Mouse (Mus musculus): ENCODE measurements around the gene Arhgap21. TPM values are rescaled to one million over a fixed set of nuclear protein-coding genes. Genes with fewer than 3 reads are reported as not detected.
A peak's percentile ranks its signal among the peaks of the same experiment; 100 is the strongest.

Arhgap21 gene
- polyA plus RNA-seq, 1 experiment: 5.1 TPM

- H3K36me3 ChIP-seq (ENCODE audit: control insufficient read depth): peaks cover 32% of the 10 kb centered on the region
- H3K27me3 ChIP-seq (ENCODE audit: control insufficient read depth): no peaks in the 10 kb centered on the region
- H3K9me3 ChIP-seq (ENCODE audit: control insufficient read depth, low read length): no peaks in the 10 kb centered on the region
- TF ChIP-seq TAL1 (IDR thresholded peaks at IDR 0.05; ENCODE audit: low read length) (no peak), GATA1 (IDR thresholded peaks at IDR 0.05; ENCODE audit: low read length) (no peak)
- H3K4me3 ChIP-seq (replicated peaks): peak overlapping the region; percentile 95
- H3K4me1 ChIP-seq (ENCODE audit: control insufficient read depth): peaks cover 63% of the 10 kb centered on the region
Observed at GRCm38 (mm10) chr2:20967646-20968351, 882 bp downstream of the Arhgap21 start.

GRCm38 (mm10) chr2:20967101-20967645 lies 1.5 kb downstream of the Arhgap21 start:
- H3K4me1 ChIP-seq (ENCODE audit: control insufficient read depth): peaks cover 70% of the 10 kb centered on the region
- peaks cover 38% of the 10 kb centered on the region for H3K36me3 ChIP-seq (ENCODE audit: control insufficient read depth)
- TF ChIP-seq GATA1 (IDR thresholded peaks at IDR 0.05; ENCODE audit: low read length) (no peak), TAL1 (IDR thresholded peaks at IDR 0.05; ENCODE audit: low read length) (no peak)
- peak overlapping the region; percentile 95 for H3K4me3 ChIP-seq (replicated peaks)
- H3K27me3 ChIP-seq (ENCODE audit: control insufficient read depth): no peaks in the 10 kb centered on the region
- H3K9me3 ChIP-seq (ENCODE audit: control insufficient read depth, low read length): no peaks in the 10 kb centered on the region

GRCm38 (mm10) chr2:20966176-20967100 lies 2.2 kb downstream of the Arhgap21 start:
- TF ChIP-seq TAL1 (IDR thresholded peaks at IDR 0.05; ENCODE audit: low read length): no peak
- TF ChIP-seq GATA1 (IDR thresholded peaks at IDR 0.05; ENCODE audit: low read length): no peak
- H3K4me1 ChIP-seq (ENCODE audit: control insufficient read depth): peaks cover 71% of the 10 kb centered on the region
- no peaks in the 10 kb centered on the region for H3K9me3 ChIP-seq (ENCODE audit: control insufficient read depth, low read length)
- H3K4me3 ChIP-seq (replicated peaks): peak overlapping the region; percentile 95
- H3K27me3 ChIP-seq (ENCODE audit: control insufficient read depth): no peaks in the 10 kb centered on the region
- peaks cover 44% of the 10 kb centered on the region for H3K36me3 ChIP-seq (ENCODE audit: control insufficient read depth)

- H3K4me1 ChIP-seq (ENCODE audit: control insufficient read depth): peaks cover 73% of the 10 kb centered on the region
- H3K9me3 ChIP-seq (ENCODE audit: control insufficient read depth, low read length): no peaks in the 10 kb centered on the region
Observed at GRCm38 (mm10) chr2:20965361-20965760, 3.3 kb downstream of the Arhgap21 start.

GRCm38 (mm10) chr2:20964461-20964860 lies 4.2 kb downstream of the Arhgap21 start:
- Histone ChIP-seq H3K27me3 (ENCODE audit: control insufficient read depth) (no peaks in the 10 kb centered on the region), H3K4me1 (ENCODE audit: control insufficient read depth) (peaks cover 72% of the 10 kb centered on the region), H3K9me3 (ENCODE audit: control insufficient read depth, low read length) (no peaks in the 10 kb centered on the region), H3K4me3 (replicated peaks) (peak overlapping the region; percentile 45), H3K36me3 (ENCODE audit: control insufficient read depth) (peaks cover 62% of the 10 kb centered on the region)
- TF ChIP-seq TAL1 (IDR thresholded peaks at IDR 0.05; ENCODE audit: low read length) (no peak), GATA1 (IDR thresholded peaks at IDR 0.05; ENCODE audit: low read length) (no peak)

More at GRCm38 (mm10) chr2:20965361-20965760, 3.3 kb downstream of the Arhgap21 start:
- Histone ChIP-seq H3K4me3 (replicated peaks) (peak overlapping the region; percentile 95), H3K36me3 (ENCODE audit: control insufficient read depth) (peaks cover 53% of the 10 kb centered on the region), H3K27me3 (ENCODE audit: control insufficient read depth) (no peaks in the 10 kb centered on the region)
- TF ChIP-seq GATA1 (IDR thresholded peaks at IDR 0.05; ENCODE audit: low read length) (no peak), TAL1 (IDR thresholded peaks at IDR 0.05; ENCODE audit: low read length) (no peak)

GRCm38 (mm10) chr2:20963226-20963805 lies 5.4 kb downstream of the Arhgap21 start:
- H3K27me3 ChIP-seq (ENCODE audit: control insufficient read depth): no peaks in the 10 kb centered on the region
- H3K36me3 ChIP-seq (ENCODE audit: control insufficient read depth): peaks cover 71% of the 10 kb centered on the region
- H3K9me3 ChIP-seq (ENCODE audit: control insufficient read depth, low read length): no peaks in the 10 kb centered on the region
- H3K4me3 ChIP-seq (replicated peaks): peak overlapping the region; percentile 34
- peaks cover 83% of the 10 kb centered on the region for H3K4me1 ChIP-seq (ENCODE audit: control insufficient read depth)
- TF ChIP-seq GATA1 (IDR thresholded peaks at IDR 0.05; ENCODE audit: low read length) (no peak), TAL1 (IDR thresholded peaks at IDR 0.05; ENCODE audit: low read length) (no peak)

GRCm38 (mm10) chr2:20962284-20962683 lies 6.4 kb downstream of the Arhgap21 start:
- Histone ChIP-seq H3K9me3 (ENCODE audit: control insufficient read depth, low read length) (no peaks in the 10 kb centered on the region), H3K36me3 (ENCODE audit: control insufficient read depth) (peaks cover 74% of the 10 kb centered on the region), H3K4me1 (ENCODE audit: control insufficient read depth) (peaks cover 82% of the 10 kb centered on the region), H3K27me3 (ENCODE audit: control insufficient read depth) (no peaks in the 10 kb centered on the region), H3K4me3 (replicated peaks) (no peak overlapping the region)
- TF ChIP-seq TAL1 (IDR thresholded peaks at IDR 0.05; ENCODE audit: low read length): no peak
- TF ChIP-seq GATA1 (IDR thresholded peaks at IDR 0.05; ENCODE audit: low read length): no peak

- H3K4me3 ChIP-seq (replicated peaks): peak overlapping the region; percentile 15
- H3K4me1 ChIP-seq (ENCODE audit: control insufficient read depth): peaks cover 78% of the 10 kb centered on the region
- peaks cover 74% of the 10 kb centered on the region for H3K36me3 ChIP-seq (ENCODE audit: control insufficient read depth)
- no peaks in the 10 kb centered on the region for H3K27me3 ChIP-seq (ENCODE audit: control insufficient read depth)
- no peaks in the 10 kb centered on the region for H3K9me3 ChIP-seq (ENCODE audit: control insufficient read depth, low read length)
- TF ChIP-seq TAL1 (IDR thresholded peaks at IDR 0.05; ENCODE audit: low read length): no peak
- no peak for TF ChIP-seq GATA1 (IDR thresholded peaks at IDR 0.05; ENCODE audit: low read length)
Observed at GRCm38 (mm10) chr2:20961825-20962224, 6.9 kb downstream of the Arhgap21 start.

Measured in erythroblast, embryonic 14.5 days (primary cell).